Mouse (Mus musculus): ENCODE measurements around the gene Msh4. TPM values are rescaled to one million over a fixed set of nuclear protein-coding genes. Genes with fewer than 3 reads are reported as not detected.

Msh4 gene
- polyA plus RNA-seq, 1 experiment from 2014 or later, result 0.17 TPM

- no peak for TF ChIP-seq CTCF (IDR thresholded peaks at IDR 0.05; ENCODE audit: low read depth)
- peaks cover 3% of the 10 kb centered on the region; the same call in 1 of the 2 replicates for H3K4me1 ChIP-seq (ENCODE audit: insufficient read depth)
- H3K27ac ChIP-seq (ENCODE audit: low read depth), result no peak overlapping the region
- no peak overlapping the region for H3K4me2 ChIP-seq
- no peaks in the 10 kb centered on the region for H3K27me3 ChIP-seq (ENCODE audit: insufficient read depth, low read length)
- no peak overlapping the region for H3K4me3 ChIP-seq (ENCODE audit: low read depth, low read length)
- H3K36me3 ChIP-seq (ENCODE audit: insufficient read depth), result no peaks in the 10 kb centered on the region
- whole genome bisulfite sequencing, result 49% methylated on average over 7 of the region's 7 CpGs
- no peaks in the 10 kb centered on the region for H3K9me3 ChIP-seq (ENCODE audit: low read depth, low read length)
- DNase-seq (no peak), ATAC-seq (ENCODE audit: insufficient read depth) (no peak)
- H3K9ac ChIP-seq, result no peak overlapping the region
Measured at GRCm38 (mm10) chr3:153847207-153847733, 58.7 kb downstream of the Msh4 start.

- ATAC-seq (ENCODE audit: insufficient read depth), result no peak
- H3K4me3 ChIP-seq (ENCODE audit: low read depth, low read length), result no peak overlapping the region
- no peak overlapping the region for H3K9ac ChIP-seq
- no peaks in the 10 kb centered on the region for H3K9me3 ChIP-seq (ENCODE audit: low read depth, low read length)
- no peaks in the 10 kb centered on the region for H3K27me3 ChIP-seq (ENCODE audit: insufficient read depth, low read length)
- DNase-seq, result no peak
- no peak for TF ChIP-seq CTCF (IDR thresholded peaks at IDR 0.05; ENCODE audit: low read depth)
- 88% methylated on average over 4 of the region's 4 CpGs for WGBS
- no peak overlapping the region for H3K27ac ChIP-seq (ENCODE audit: low read depth)
- no peaks in the 10 kb centered on the region for H3K36me3 ChIP-seq (ENCODE audit: insufficient read depth)
- no peak overlapping the region for H3K4me2 ChIP-seq
- H3K4me1 ChIP-seq (ENCODE audit: insufficient read depth), result peaks cover 3% of the 10 kb centered on the region; the same call in 1 of the 2 replicates
Measured at GRCm38 (mm10) chr3:153846109-153846508, 59.8 kb downstream of the Msh4 start.

- Histone ChIP-seq H3K27me3 (ENCODE audit: insufficient read depth, low read length) (no peaks in the 10 kb centered on the region), H3K27ac (ENCODE audit: low read depth) (no peak overlapping the region), H3K4me3 (ENCODE audit: low read depth, low read length) (no peak overlapping the region), H3K4me1 (ENCODE audit: insufficient read depth) (peaks cover 3% of the 10 kb centered on the region; the same call in 1 of the 2 replicates), H3K4me2 (no peak overlapping the region), H3K36me3 (ENCODE audit: insufficient read depth) (no peaks in the 10 kb centered on the region), H3K9ac (no peak overlapping the region), H3K9me3 (ENCODE audit: low read depth, low read length) (no peaks in the 10 kb centered on the region)
- WGBS, result 81% methylated on average over 2 of the region's 2 CpGs
- no peak for TF ChIP-seq CTCF (IDR thresholded peaks at IDR 0.05; ENCODE audit: low read depth)
- no peak for ATAC-seq (ENCODE audit: insufficient read depth)
- no peak for DNase-seq
Measured at GRCm38 (mm10) chr3:153845500-153845899, 60.4 kb downstream of the Msh4 start.

- WGBS, result 76% methylated on average over 9 of the region's 9 CpGs
Measured at GRCm38 (mm10) chr3:153844757-153845156, 61.2 kb downstream of the Msh4 start.

GRCm38 (mm10) chr3:153844030-153844429, 61.9 kb downstream of the Msh4 start, which contains the start of gene Asb17:
Asb17 (plus strand) TSS chr3:153844209.
- Histone ChIP-seq H3K9me3 (ENCODE audit: low read depth, low read length) (no peaks in the 10 kb centered on the region), H3K4me2 (no peak within 1 kb of the TSS), H3K9ac (no peak within 1 kb of the TSS), H3K36me3 (ENCODE audit: insufficient read depth) (no peaks in the 10 kb centered on the region), H3K4me1 (ENCODE audit: insufficient read depth) (no peaks in the 10 kb centered on the region), H3K4me3 (ENCODE audit: low read depth, low read length) (no peak within 1 kb of the TSS), H3K27me3 (ENCODE audit: insufficient read depth, low read length) (no peaks in the 10 kb centered on the region), H3K27ac (ENCODE audit: low read depth) (no peak within 1 kb of the TSS)
- 74% methylated on average over 10 of the region's 10 CpGs for WGBS
- no peak for ATAC-seq (ENCODE audit: insufficient read depth)
- no peak for DNase-seq
- TF ChIP-seq CTCF (IDR thresholded peaks at IDR 0.05; ENCODE audit: low read depth), result no peak

More at GRCm38 (mm10) chr3:153844757-153845156, 61.2 kb downstream of the Msh4 start:
- Histone ChIP-seq H3K9me3 (ENCODE audit: low read depth, low read length) (no peaks in the 10 kb centered on the region), H3K4me2 (no peak overlapping the region), H3K36me3 (ENCODE audit: insufficient read depth) (no peaks in the 10 kb centered on the region), H3K27me3 (ENCODE audit: insufficient read depth, low read length) (no peaks in the 10 kb centered on the region), H3K4me1 (ENCODE audit: insufficient read depth) (peaks cover under 1% of the 10 kb centered on the region; the same call in 1 of the 2 replicates), H3K27ac (ENCODE audit: low read depth) (no peak overlapping the region), H3K4me3 (ENCODE audit: low read depth, low read length) (no peak overlapping the region), H3K9ac (no peak overlapping the region)
- no peak for TF ChIP-seq CTCF (IDR thresholded peaks at IDR 0.05; ENCODE audit: low read depth)
- no peak for DNase-seq
- no peak for ATAC-seq (ENCODE audit: insufficient read depth)

GRCm38 (mm10) chr3:153837593-153837992, 68.3 kb downstream of the Msh4 start:
- Histone ChIP-seq H3K4me3 (ENCODE audit: low read depth, low read length) (no peak overlapping the region), H3K4me2 (no peak overlapping the region), H3K9ac (no peak overlapping the region), H3K36me3 (ENCODE audit: insufficient read depth) (no peaks in the 10 kb centered on the region), H3K27ac (ENCODE audit: low read depth) (no peak overlapping the region), H3K9me3 (ENCODE audit: low read depth, low read length) (no peaks in the 10 kb centered on the region), H3K4me1 (ENCODE audit: insufficient read depth) (no peaks in the 10 kb centered on the region), H3K27me3 (ENCODE audit: insufficient read depth, low read length) (no peaks in the 10 kb centered on the region)
- WGBS, result 42% methylated on average over 4 of the region's 4 CpGs
- no peak for TF ChIP-seq CTCF (IDR thresholded peaks at IDR 0.05; ENCODE audit: low read depth)
- DNase-seq, result no peak
- ATAC-seq (ENCODE audit: insufficient read depth), result no peak

GRCm38 (mm10) chr3:153836316-153836715, 69.6 kb downstream of the Msh4 start:
- Histone ChIP-seq H3K4me2 (no peak overlapping the region), H3K4me3 (ENCODE audit: low read depth, low read length) (no peak overlapping the region), H3K9me3 (ENCODE audit: low read depth, low read length) (no peaks in the 10 kb centered on the region), H3K27ac (ENCODE audit: low read depth) (no peak overlapping the region), H3K36me3 (ENCODE audit: insufficient read depth) (no peaks in the 10 kb centered on the region), H3K9ac (no peak overlapping the region), H3K4me1 (ENCODE audit: insufficient read depth) (no peaks in the 10 kb centered on the region), H3K27me3 (ENCODE audit: insufficient read depth, low read length) (no peaks in the 10 kb centered on the region)
- no peak for ATAC-seq (ENCODE audit: insufficient read depth)
- 74% methylated on average over 3 of the region's 3 CpGs for WGBS
- TF ChIP-seq CTCF (IDR thresholded peaks at IDR 0.05; ENCODE audit: low read depth), result no peak
- DNase-seq, result no peak
